Mouse (Mus musculus) MEL (cell line): ENCODE data around the gene St13. TPM values are rescaled to one million over a fixed set of nuclear protein-coding genes. Genes with fewer than 3 reads are reported as not detected.
A peak's percentile ranks its signal among the peaks of the same experiment; 100 is the strongest.

Experiments used
- DNase-seq: peaks from one replicate; pipeline ENCODE4 v3.0.0; 2011; ENCODE audit warnings: low read depth, low spot score
- H3K27ac ChIP-seq: 2 replicates; pipeline ENCODE4 v1.5.1; 2012; ENCODE audit warnings: low read depth, mild to moderate bottlenecking, control low read depth, low read length, moderate library complexity; ENCODE audit not compliant: control insufficient read depth
- H3K27me3 ChIP-seq, 2 experiments: fragments of 150-350 bp in 1 of 2; sonication (generic) in 1 of 2; 2 replicates each; pipeline ENCODE4 v1.6.1; 2012; ENCODE audit warnings: low read length in 2 of 2, mild to moderate bottlenecking in 2 of 2, improper control_type of control experiment in 1 of 2, moderate library complexity in 1 of 2; ENCODE audit not compliant: insufficient read depth in 2 of 2, control insufficient read depth in 1 of 2
- H3K36me3 ChIP-seq, 2 experiments: 2 replicates each; pipeline ENCODE4 v1.6.1; 2012 to 2014; ENCODE audit warnings: low read length in 2 of 2, improper control_type of control experiment in 1 of 2, inconsistent platforms in 1 of 2, mild to moderate bottlenecking in 1 of 2; ENCODE audit not compliant: insufficient read depth in 2 of 2, control insufficient read depth in 1 of 2
- H3K4me1 ChIP-seq, 2 experiments: fragments of 150-350 bp in 1 of 2; sonication (generic) in 1 of 2; 2 replicates each; pipeline ENCODE4 v1.6.1; 2012; ENCODE audit warnings: low read length in 2 of 2, improper control_type of control experiment in 1 of 2, mild to moderate bottlenecking in 1 of 2; ENCODE audit not compliant: insufficient read depth in 2 of 2, control insufficient read depth in 1 of 2
- H3K4me3 ChIP-seq, 2 experiments: fragments of 150-350 bp in 1 of 2; sonication (generic) in 1 of 2; 2 replicates each; pipeline ENCODE4 v1.5.1; 2012; ENCODE audit warnings: low read depth in 2 of 2, low read length in 2 of 2, mild to moderate bottlenecking in 2 of 2, moderate library complexity in 2 of 2, control low read depth in 1 of 2, improper control_type of control experiment in 1 of 2; ENCODE audit not compliant: control insufficient read depth in 1 of 2, insufficient read depth in 1 of 2
- H3K79me2 ChIP-seq: 2 replicates; pipeline ENCODE4 v1.6.1; 2012; ENCODE audit warnings: mild to moderate bottlenecking, low read length, moderate library complexity; ENCODE audit not compliant: control insufficient read depth, poor library complexity, insufficient read depth
- H3K9ac ChIP-seq: 2 replicates; pipeline ENCODE4 v1.6.1; 2012; ENCODE audit warnings: low read depth, mild to moderate bottlenecking, control low read depth, low read length, moderate library complexity; ENCODE audit not compliant: control insufficient read depth, poor library complexity, severe bottlenecking
- H3K9me3 ChIP-seq: fragments of 150-350 bp; sonication (generic); replicated peaks from 2 replicates; pipeline ENCODE4 v1.6.1; 2012; ENCODE audit warnings: mild to moderate bottlenecking, low read length, improper control_type of control experiment, moderate library complexity; ENCODE audit not compliant: insufficient read depth
- BHLHE40 ChIP-seq: IDR thresholded peaks from 2 replicates; pipeline ENCODE4 v1.6.1; 2012; ENCODE audit warnings: low read depth, mild to moderate bottlenecking, inconsistent platforms, low read length, improper control_type of control experiment, borderline replicate concordance
- CHD1 ChIP-seq: IDR thresholded peaks from 2 replicates; pipeline ENCODE4 v1.6.1; 2012; ENCODE audit warnings: low read depth, mild to moderate bottlenecking, inconsistent platforms, low read length, improper control_type of control experiment
- ELF1 ChIP-seq: IDR thresholded peaks from 2 replicates; pipeline ENCODE4 v1.6.1; 2014; ENCODE audit warnings: low read depth, mild to moderate bottlenecking, inconsistent platforms, low read length, improper control_type of control experiment, moderate library complexity
- EP300 ChIP-seq, 2 experiments: IDR thresholded peaks; 2 replicates each; pipeline ENCODE4 v1.6.1; 2011; ENCODE audit warnings: improper control_type of control experiment in 2 of 2, low read length in 2 of 2, low read depth in 1 of 2, mild to moderate bottlenecking in 1 of 2
- HCFC1 ChIP-seq: IDR thresholded peaks from 2 replicates; pipeline ENCODE4 v1.6.1; 2012; ENCODE audit warnings: low read depth, mild to moderate bottlenecking, inconsistent platforms, low read length, improper control_type of control experiment, moderate library complexity
- JUND ChIP-seq: IDR thresholded peaks from 2 replicates; pipeline ENCODE4 v1.6.1; 2011; ENCODE audit warnings: low read depth, mild to moderate bottlenecking, improper control_type of control experiment, low read length
- MXI1 ChIP-seq: IDR thresholded peaks from 2 replicates; pipeline ENCODE4 v1.6.1; 2011; ENCODE audit warnings: mild to moderate bottlenecking, low read depth, low read length, improper control_type of control experiment
- MYB ChIP-seq: IDR thresholded peaks from 2 replicates; pipeline ENCODE4 v1.6.1; 2011; ENCODE audit warnings: mild to moderate bottlenecking, low read depth, low read length, improper control_type of control experiment
- POLR2AphosphoS2 ChIP-seq: IDR thresholded peaks from 2 replicates; pipeline ENCODE4 v1.6.1; 2011; ENCODE audit warnings: low read length, improper control_type of control experiment
- POLR2AphosphoS5 ChIP-seq: IDR thresholded peaks from 2 replicates; pipeline ENCODE4 v1.6.1; 2012; ENCODE audit warnings: low read depth, borderline replicate concordance, mild to moderate bottlenecking, inconsistent platforms, low read length, moderate library complexity, mixed read lengths
- RAD21 ChIP-seq: IDR thresholded peaks from 2 replicates; pipeline ENCODE4 v1.6.1; 2011; ENCODE audit warnings: mild to moderate bottlenecking, low read depth, low read length, improper control_type of control experiment
- TAL1 ChIP-seq: IDR thresholded peaks from 2 replicates; pipeline ENCODE4 v1.6.1; 2012; ENCODE audit warnings: mild to moderate bottlenecking, inconsistent platforms, low read length, moderate library complexity, mixed read lengths
- TBP ChIP-seq: IDR thresholded peaks from 2 replicates; pipeline ENCODE4 v1.8.0; 2011; ENCODE audit warnings: low read depth, low read length, improper control_type of control experiment
- TCF12 ChIP-seq: IDR thresholded peaks from 2 replicates; pipeline ENCODE4 v1.6.1; 2014; ENCODE audit warnings: low read depth, mild to moderate bottlenecking, inconsistent platforms, low read length, improper control_type of control experiment, moderate library complexity
- UBTF ChIP-seq: IDR thresholded peaks from 2 replicates; pipeline ENCODE4 v1.6.1; 2012; ENCODE audit warnings: low read depth, mild to moderate bottlenecking, inconsistent platforms, low read length, improper control_type of control experiment, moderate library complexity, borderline replicate concordance; ENCODE audit not compliant: insufficient read depth
- USF1 ChIP-seq: IDR thresholded peaks from 2 replicates; pipeline ENCODE4 v1.6.1; 2014; ENCODE audit warnings: low read depth, mild to moderate bottlenecking, inconsistent platforms, low read length, improper control_type of control experiment, moderate library complexity
- ZC3H11A ChIP-seq: IDR thresholded peaks from 2 replicates; pipeline ENCODE4 v1.6.1; 2012; ENCODE audit warnings: low read depth, mild to moderate bottlenecking, inconsistent platforms, low read length, improper control_type of control experiment
- ZMIZ1 ChIP-seq: IDR thresholded peaks from 2 replicates; pipeline ENCODE4 v1.6.1; 2012; ENCODE audit warnings: low read depth, mild to moderate bottlenecking, inconsistent platforms, low read length, improper control_type of control experiment, moderate library complexity
- ZNF384 ChIP-seq: IDR thresholded peaks from 2 replicates; pipeline ENCODE4 v1.6.1; 2012; ENCODE audit warnings: low read depth, mild to moderate bottlenecking, inconsistent platforms, low read length, improper control_type of control experiment
- polyA plus RNA-seq, 2 experiments: library from polyadenylated mRNA; stranded (reverse) in 1 of 2; unstranded in 1 of 2; fragments of >175 nt in 1 of 2; fragments of >200 nt in 1 of 2; gene quantifications; 2 replicates each; pipeline versions ENCODE4 v1.2.1 to v1.2.4; 2012; ENCODE audit warnings: low replicate concordance in 2 of 2, low read depth in 1 of 2; ENCODE audit not compliant: insufficient read length in 2 of 2, insufficient read depth in 1 of 2, missing spikeins in 1 of 2
- total RNA-seq: library from RNA; depleted of rRNA; stranded (reverse); fragments of 300-350 nt; gene quantifications from 2 replicates; pipeline ENCODE4 v1.2.3, GENCODE M21; 2012; rRNA removed

The St13 gene
- total and polyA plus RNA-seq, 3 experiments: 191 to 423 TPM; not detected in 1

DNA sequence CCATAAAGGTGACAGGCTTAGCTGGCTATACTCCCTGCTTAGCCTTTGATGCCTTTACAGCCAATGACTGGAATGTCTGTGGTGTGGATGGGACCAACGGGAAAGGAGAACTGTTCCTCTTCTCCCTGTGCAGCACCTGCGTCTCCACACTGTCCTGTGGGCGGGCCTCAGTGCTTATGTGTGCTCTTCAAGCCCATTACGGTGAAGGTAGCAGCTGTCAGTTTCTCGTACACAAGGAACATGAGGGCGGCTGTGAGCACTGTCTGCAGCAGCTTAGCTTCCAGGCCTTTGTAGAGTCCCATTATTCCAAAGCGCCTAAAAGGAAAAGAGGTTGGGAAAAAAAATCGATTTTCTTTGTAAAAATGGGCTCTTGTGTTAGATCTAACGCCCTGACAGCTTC is 80.4 kb downstream of the St13 start:
- DNase-seq: no peak
- Histone ChIP-seq H3K27ac (no peak overlapping the region), H3K9ac (no peak overlapping the region), H3K36me3 (peaks cover 0 to 10% of the 10 kb centered on the region in 2 experiments; a peak in 2 of 4 replicates), H3K9me3 (no peaks in the 10 kb centered on the region), H3K4me1 (no peaks in the 10 kb centered on the region), H3K4me3 (no peak overlapping the region), H3K27me3 (no peaks in the 10 kb centered on the region)
- TF ChIP-seq TBP (no peak), RAD21 (no peak), EP300 (IDR thresholded peaks at IDR 0.05; ENCODE audit: low read depth in 1 of 2, low read length in 2 of 2) (no peak), MYB (no peak), POLR2AphosphoS2 (no peak), UBTF (no peak), TCF12 (no peak), ZC3H11A (no peak), TAL1 (no peak), USF1 (no peak)
- TF ChIP-seq, all 39 proteins: peak for 0
- no peaks in the 10 kb centered on the region for H3K79me2 ChIP-seq

DNA sequence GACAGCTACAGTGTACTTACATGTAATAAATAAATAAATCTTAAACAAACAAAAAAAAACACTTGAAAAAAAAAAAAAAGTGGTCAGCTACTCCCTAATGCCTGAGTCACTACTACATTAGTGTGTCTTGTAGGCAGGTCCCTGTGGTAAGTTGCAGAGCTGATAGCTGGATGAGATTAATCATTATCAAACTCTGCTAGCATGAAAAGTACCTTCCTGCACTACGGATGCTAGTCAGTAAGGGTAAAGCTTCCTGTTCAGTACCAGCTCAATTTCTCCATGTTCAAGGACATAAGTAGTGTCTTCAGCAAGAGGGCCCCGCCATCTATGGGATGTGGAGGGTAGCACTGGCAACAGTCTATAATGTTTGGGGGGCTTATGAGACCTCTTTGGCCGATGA is 85.9 kb downstream of the St13 start:
- no peak overlapping the region for H3K4me3 ChIP-seq
- H3K27me3 ChIP-seq: no peaks in the 10 kb centered on the region
- H3K4me1 ChIP-seq: no peaks in the 10 kb centered on the region
- no peaks in the 10 kb centered on the region for H3K79me2 ChIP-seq
- H3K27ac ChIP-seq: no peak overlapping the region
- no peak for TF ChIP-seq JUND
- TF ChIP-seq UBTF: no peak
- no peak for TF ChIP-seq BHLHE40
- no peak for TF ChIP-seq MXI1
- TF ChIP-seq ELF1: no peak
- TF ChIP-seq ZMIZ1: no peak
- no peak for TF ChIP-seq HCFC1
- TF ChIP-seq ZNF384: no peak
- no peak for TF ChIP-seq CHD1
- TF ChIP-seq POLR2AphosphoS5: no peak
- no peaks in the 10 kb centered on the region for H3K9me3 ChIP-seq
- H3K9ac ChIP-seq: no peak overlapping the region
- peaks cover 0 to 2% of the 10 kb centered on the region in 2 experiments; a peak in 2 of 4 replicates for H3K36me3 ChIP-seq
- peak; percentile 13 for DNase-seq

Other genes with a start within 250 kb of the St13 start
- gene Mrtfa, start 209.3 kb downstream of the St13 start, total RNA-seq: 2.6 and 3.6 TPM in 2 replicates
- gene Mrtfa, start 209.3 kb downstream of the St13 start, polyA plus RNA-seq: 10 to 100 TPM in 1 of 2 experiments, not detected in 1; 11.9 TPM
- not detected in 2 replicates for gene Mchr1, start 164.6 kb downstream of the St13 start, total RNA-seq
- gene Mchr1, start 164.6 kb downstream of the St13 start, polyA plus RNA-seq: not detected
- 39.8 and 40.6 TPM in 2 replicates for gene Slc25a17, start 39.3 kb downstream of the St13 start, total RNA-seq
- gene Slc25a17, start 39.3 kb downstream of the St13 start, polyA plus RNA-seq: 10 to 100 TPM in 1 of 2 experiments, not detected in 1; 64.1 TPM
- gene Xpnpep3, start 61 bp upstream of the St13 start, total RNA-seq: 10.0 and 10.2 TPM in 2 replicates
- 10 to 100 TPM; 13.1 to 88.4 TPM for gene Xpnpep3, start 61 bp upstream of the St13 start, polyA plus RNA-seq
- gene Dnajb7, start 8.2 kb upstream of the St13 start, total RNA-seq: not detected in 2 replicates
- gene Dnajb7, start 8.2 kb upstream of the St13 start, polyA plus RNA-seq: under 1 TPM in 1 of 2 experiments, not detected in 1; 0.17 TPM
- 307 and 316 TPM in 2 replicates for gene Rbx1, start 66.2 kb upstream of the St13 start, total RNA-seq
- gene Rbx1, start 66.2 kb upstream of the St13 start, polyA plus RNA-seq: 100 to 1,000 TPM; 228 to 778 TPM
- gene Ep300, start 185.3 kb upstream of the St13 start, total RNA-seq: 11.6 and 13.4 TPM in 2 replicates
- 10 to 100 TPM; 32.3 to 45.2 TPM for gene Ep300, start 185.3 kb upstream of the St13 start, polyA plus RNA-seq